Comparison of ENCODE assay signal across 13 mouse cellular contexts in genomic region chrX:96099003-96099402, GRCm38 (mm10). TPM values are rescaled to one million over a fixed set of nuclear protein-coding genes. Genes with fewer than 3 reads are reported as not detected.
DNase-seq lines count a peak whose midpoint lies in the region; ATAC-seq and TF ChIP-seq lines count a peak whose summit lies in the region.
"Had no signal": no experiment of that assay in that cellular context is flagged by ENCODE, and none has a peak within 500 bp of the region (broad histone marks: within the 10 kb centered on the region; RNA-seq: fewer than 3 reads in every experiment).

No protein-coding gene starts in this region.

- peaks cover 19% of the 10 kb centered on the region for H3K4me1 ChIP-seq in heart, embryonic 12.5 days (replicated peaks)
- H3K4me1 ChIP-seq in midbrain, embryonic 11.5 days (ENCODE audit: control insufficient read depth, insufficient read depth, low read length), result no peaks in the 10 kb centered on the region
- H3K4me1 ChIP-seq: intestine, embryonic 15.5 days had no signal

- H3K4me2 ChIP-seq in heart, embryonic 12.5 days, result peak overlapping the region; percentile 51
- no peak overlapping the region for H3K4me2 ChIP-seq in midbrain, embryonic 11.5 days
- H3K4me2 ChIP-seq: intestine, embryonic 15.5 days had no signal

- peaks cover 74% of the 10 kb centered on the region for H3K79me3 ChIP-seq in C2C12 (ENCODE audit: low read depth)

- no peaks in the 10 kb centered on the region for H3K27me3 ChIP-seq in heart, embryonic 12.5 days (replicated peaks)
- H3K27me3 ChIP-seq in C2C12 (ENCODE audit: control insufficient read depth, insufficient read depth, insufficient read length), result no peaks in the 10 kb centered on the region
- no peaks in the 10 kb centered on the region for H3K27me3 ChIP-seq in midbrain, embryonic 11.5 days (ENCODE audit: control insufficient read depth, insufficient read depth, low read length)
- H3K27me3 ChIP-seq: intestine, embryonic 15.5 days had no signal

- ATAC-seq in heart, embryonic 12.5 days (ENCODE audit: insufficient number of reproducible peaks, low FRiP score), result no peak
- no peak for ATAC-seq in midbrain, embryonic 11.5 days (ENCODE audit: low FRiP score)
- ATAC-seq: intestine, embryonic 15.5 days had no signal

- H3K9ac ChIP-seq in heart, embryonic 12.5 days, result 0 out of 2 replicates have a peak overlapping the region, but pooled peaks have one; percentile 56
- H3K9ac ChIP-seq in midbrain, embryonic 11.5 days (ENCODE audit: low read length), result no peak overlapping the region
- H3K9ac ChIP-seq: intestine, embryonic 15.5 days had no signal

- TF ChIP-seq CTCF in C2C12 (IDR thresholded peaks at IDR 0.05; ENCODE audit: control insufficient read depth, insufficient read depth, insufficient read length), result no peak

- DNase-seq in heart, adult 9 months (ENCODE audit: low spot score in 2 of 2), result no peak
- DNase-seq in kidney, adult 18-20 months, result peak; percentile 25
- DNase-seq in kidney, postnatal 4 days, result peak; percentile 3 to 16
- no peak for DNase-seq in midbrain, embryonic 11.5 days (ENCODE audit: low spot score, missing footprints)
- no peak for DNase-seq in left cerebral cortex, postnatal 14 days (ENCODE audit: low spot score in 2 of 2)
- DNase-seq in ovary, postnatal 14 days (ENCODE audit: low spot score), result no peak
- DNase-seq: cerebellum, adult 9-11 months; layer of hippocampus, postnatal 36 days; thymus, postnatal 25 days had no signal

- intact Hi-C loops in left cerebral cortex, postnatal 14 days (cut with DNase I), result no loop called here

- no peaks in the 10 kb centered on the region for H3K9me3 ChIP-seq in heart, embryonic 12.5 days (replicated peaks)
- H3K9me3 ChIP-seq in midbrain, embryonic 11.5 days (ENCODE audit: control insufficient read depth, low read length), result no peaks in the 10 kb centered on the region
- H3K9me3 ChIP-seq: G1E; intestine, embryonic 15.5 days had no signal

- H3ac ChIP-seq in C2C12 (ENCODE audit: control insufficient read depth, insufficient read length, low read depth), result no peak overlapping the region

- H3K79me2 ChIP-seq in C2C12 (ENCODE audit: control insufficient read depth, insufficient read depth), result peaks cover 80% of the 10 kb centered on the region

- no peak overlapping the region for H3K27ac ChIP-seq in heart, embryonic 12.5 days (ENCODE audit: poor library complexity, severe bottlenecking)
- H3K27ac ChIP-seq in midbrain, embryonic 11.5 days (ENCODE audit: low read depth, low read length), result no peak overlapping the region
- H3K27ac ChIP-seq: intestine, embryonic 15.5 days had no signal

- no peaks in the 10 kb centered on the region for H3K36me3 ChIP-seq in heart, embryonic 12.5 days
- peaks cover 30% of the 10 kb centered on the region for H3K36me3 ChIP-seq in C2C12 (ENCODE audit: control insufficient read depth, insufficient read depth)
- H3K36me3 ChIP-seq in midbrain, embryonic 11.5 days (ENCODE audit: control insufficient read depth, insufficient read depth, low read length), result no peaks in the 10 kb centered on the region
- H3K36me3 ChIP-seq: intestine, embryonic 15.5 days had no signal

- 0 out of 2 replicates have a peak overlapping the region, but pooled peaks have one; percentile 17 for H3K4me3 ChIP-seq in heart, embryonic 12.5 days
- H3K4me3 ChIP-seq in C2C12 (ENCODE audit: insufficient read depth, poor library complexity, severe bottlenecking), result peak overlapping the region; percentile 63
- no peak overlapping the region for H3K4me3 ChIP-seq in midbrain, embryonic 11.5 days (ENCODE audit: low read depth, low read length)
- H3K4me3 ChIP-seq: intestine, embryonic 15.5 days had no signal

- 62% methylated on average over 2 of the region's 2 CpGs for WGBS in heart, embryonic 12.5 days
- 83% methylated on average over 2 of the region's 2 CpGs for WGBS in midbrain, embryonic 11.5 days

TF ChIP-seq in C2C12, 6 proteins besides CTCF, POLR2A, EP300 and RAD21:
- TF ChIP-seq CEBPB (IDR thresholded peaks at IDR 0.05; ENCODE audit: low read depth) (no peak), FOSL1 (IDR thresholded peaks at IDR 0.05; ENCODE audit: insufficient read depth, low read length, poor library complexity, severe bottlenecking) (no peak), MAX (IDR thresholded peaks at IDR 0.05) (no peak), MYOD1 (IDR thresholded peaks at IDR 0.05; ENCODE audit: control insufficient read depth, insufficient read length, low read depth) (no peak), USF1 (IDR thresholded peaks at IDR 0.05; ENCODE audit: low read depth) (no peak), MYOG (IDR thresholded peaks at IDR 0.05; ENCODE audit: control insufficient read depth, extremely low read depth, insufficient read length) (no peak)

RNA-seq across cellular contexts. Expression of gene Msn, which starts 3.2 kb away (rescaled TPM):
- polyA plus RNA-seq in heart, embryonic 12.5 days (2016; fragmentation: Nextera tagmentation; extraction: Ambion mirVana), result 222 and 235 TPM in 2 replicates
- 280 TPM for polyA plus RNA-seq in C2C12 (2012; fragmentation: generic; extraction: Trizol)
- polyA plus RNA-seq in midbrain, embryonic 11.5 days (2014; fragmentation: Nextera tagmentation; extraction: Ambion mirVana), result 119 and 120 TPM in 2 replicates
- 10 to 100 TPM; 21.4 to 21.8 TPM for total RNA-seq in left cerebral cortex, postnatal 14 days (2021)

Comparison
In these comparisons a context has a peak if more than half of its experiments do, and no peak if none do; other contexts are left out.
1. DNase-seq: peak in kidney, adult 18-20 months (single experiment) and kidney, postnatal 4 days (2 of 2); none in heart, adult 9 months (0 of 2), midbrain, embryonic 11.5 days (single experiment), left cerebral cortex, postnatal 14 days (0 of 2) and ovary, postnatal 14 days (single experiment).